Mouse (Mus musculus): Measurements from ENCODE around the gene Tubgcp2. TPM values are rescaled to one million over a fixed set of nuclear protein-coding genes. Genes with fewer than 3 reads are reported as not detected.

Tubgcp2 gene
- polyA plus RNA-seq, 1 experiment from 2014 or later, result 80.2 TPM

- H3K4me1 ChIP-seq, result peaks cover 26% of the 10 kb centered on the region
- peak overlapping the region; percentile 41; the same call in 1 of the 2 replicates for H3K27ac ChIP-seq (replicated peaks)
- peak; percentile 52 for DNase-seq (ENCODE audit: low spot score)
- 5% methylated on average over 16 of the region's 16 CpGs for WGBS
- H3K27me3 ChIP-seq (replicated peaks; ENCODE audit: low read depth, poor library complexity, severe bottlenecking), result peaks cover 77% of the 10 kb centered on the region
- no peaks in the 10 kb centered on the region for H3K9me3 ChIP-seq
- peak overlapping the region; percentile 65 for H3K4me3 ChIP-seq
- H3K36me3 ChIP-seq (replicated peaks), result no peaks in the 10 kb centered on the region
Measured at GRCm38 (mm10) chr7:139951079-139951478, 85.4 kb downstream of the Tubgcp2 start.

- Histone ChIP-seq H3K27me3 (replicated peaks; ENCODE audit: low read depth, poor library complexity, severe bottlenecking) (peaks cover 77% of the 10 kb centered on the region), H3K9me3 (no peaks in the 10 kb centered on the region), H3K36me3 (replicated peaks) (no peaks in the 10 kb centered on the region), H3K4me3 (peak overlapping the region; percentile 65), H3K27ac (replicated peaks) (peak overlapping the region; percentile 41), H3K4me1 (peaks cover 26% of the 10 kb centered on the region)
- DNase-seq (ENCODE audit: low spot score), result peak; percentile 68
- WGBS, result under 1% methylated on average over 33 of the region's 33 CpGs
Measured at GRCm38 (mm10) chr7:139950283-139950971, 86.0 kb downstream of the Tubgcp2 start.

- no peaks in the 10 kb centered on the region for H3K36me3 ChIP-seq (replicated peaks)
- peaks cover 26% of the 10 kb centered on the region for H3K4me1 ChIP-seq
- H3K4me3 ChIP-seq, result peak overlapping the region; percentile 65
- 1% methylated on average over 15 of the region's 15 CpGs for WGBS
- peak overlapping the region; percentile 41 for H3K27ac ChIP-seq (replicated peaks)
- H3K9me3 ChIP-seq, result no peaks in the 10 kb centered on the region
- H3K27me3 ChIP-seq (replicated peaks; ENCODE audit: low read depth, poor library complexity, severe bottlenecking), result peaks cover 78% of the 10 kb centered on the region
- peak; percentile 73 for DNase-seq (ENCODE audit: low spot score)
Measured at GRCm38 (mm10) chr7:139949893-139950282, 86.6 kb downstream of the Tubgcp2 start.

DNA sequence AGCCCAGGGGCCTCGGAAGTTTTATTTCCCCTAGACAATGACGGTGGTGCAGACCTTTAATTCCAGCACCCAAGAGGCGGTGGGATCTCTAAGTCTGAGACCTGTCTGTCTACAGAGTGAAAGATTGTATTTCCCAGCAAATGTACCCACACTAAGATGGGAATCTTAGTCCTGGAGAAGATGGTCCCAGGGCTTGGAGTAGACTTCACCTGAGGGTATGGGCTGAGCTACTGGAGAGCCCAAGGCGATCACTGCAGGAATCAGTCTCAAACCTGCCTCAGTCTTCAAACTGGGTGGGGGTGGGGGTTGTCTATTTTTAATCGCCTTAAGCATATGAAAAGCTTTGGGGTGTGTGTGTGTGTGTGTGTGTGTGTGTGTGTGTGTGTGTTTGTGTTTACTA, 90.4 kb downstream of the Tubgcp2 start:
- 23% methylated on average over 5 of the region's 5 CpGs for WGBS
- Histone ChIP-seq H3K27ac (replicated peaks) (no peak overlapping the region), H3K9me3 (no peaks in the 10 kb centered on the region), H3K36me3 (replicated peaks) (no peaks in the 10 kb centered on the region), H3K4me3 (no peak overlapping the region), H3K27me3 (replicated peaks; ENCODE audit: low read depth, poor library complexity, severe bottlenecking) (peaks cover 97% of the 10 kb centered on the region), H3K4me1 (peaks cover 29% of the 10 kb centered on the region)
- no peak for DNase-seq (ENCODE audit: low spot score)

MicroRNA genes within 50 kb of the gene (microRNA counts, 519-probe panel; counts per million panel counts)
- microRNA mmu-miR-202-3p, result 2,425 counts per million, percentile 65 among the panel's probes with 10 or more counts
- microRNA mmu-miR-202-5p, result 188 counts per million, percentile 57 among the panel's probes with 10 or more counts

Small RNA genes lying within 50 kb of the gene (microRNA-seq; reads per million reads assigned to microRNA genes)
- gene Mir202, result not detected
- not detected for gene Mir7062
- gene mmu-mir-7686, result not detected

Other genes starting within 250 kb of the Tubgcp2 start
- gene Adgra1, start 202.5 kb downstream of the Tubgcp2 start, polyA plus RNA-seq (2016; fragmentation: Nextera tagmentation; extraction: Ambion mirVana), result 1.00 and 2.5 TPM in 2 replicates
- gene Kndc1, start 142.0 kb downstream of the Tubgcp2 start, polyA plus RNA-seq (2016; fragmentation: Nextera tagmentation; extraction: Ambion mirVana), result 0.11 and 0.40 TPM in 2 replicates
- gene Utf1, start 92.9 kb downstream of the Tubgcp2 start, polyA plus RNA-seq (2016; fragmentation: Nextera tagmentation; extraction: Ambion mirVana), result 0.20 and 0.36 TPM in 2 replicates
- gene 6430531B16Rik, start 57.9 kb downstream of the Tubgcp2 start, polyA plus RNA-seq (2016; fragmentation: Nextera tagmentation; extraction: Ambion mirVana), result 0.92 and 1.3 TPM in 2 replicates
- gene Adam8, start 44.1 kb downstream of the Tubgcp2 start, polyA plus RNA-seq (2016; fragmentation: Nextera tagmentation; extraction: Ambion mirVana), result 1.7 and 2.3 TPM in 2 replicates
- 39.2 and 42.7 TPM in 2 replicates for gene Zfp511, start 278 bp downstream of the Tubgcp2 start, polyA plus RNA-seq (2016; fragmentation: Nextera tagmentation; extraction: Ambion mirVana)
- 2.6 and 9.9 TPM in 2 replicates for gene Msx3, start 12.4 kb upstream of the Tubgcp2 start, polyA plus RNA-seq (2016; fragmentation: Nextera tagmentation; extraction: Ambion mirVana)
- 0.98 and 1.4 TPM in 2 replicates for gene Caly, start 45.9 kb upstream of the Tubgcp2 start, polyA plus RNA-seq (2016; fragmentation: Nextera tagmentation; extraction: Ambion mirVana)
- gene Prap1, start 56.7 kb upstream of the Tubgcp2 start, polyA plus RNA-seq (2016; fragmentation: Nextera tagmentation; extraction: Ambion mirVana), result not detected in 2 replicates
- gene Fuom, start 65.8 kb upstream of the Tubgcp2 start, polyA plus RNA-seq (2016; fragmentation: Nextera tagmentation; extraction: Ambion mirVana), result 12.4 and 15.9 TPM in 2 replicates
- gene Paox, start 79.1 kb upstream of the Tubgcp2 start, polyA plus RNA-seq (2016; fragmentation: Nextera tagmentation; extraction: Ambion mirVana), result 18.6 and 21.3 TPM in 2 replicates
- gene Echs1, start 79.8 kb upstream of the Tubgcp2 start, polyA plus RNA-seq (2016; fragmentation: Nextera tagmentation; extraction: Ambion mirVana), result 174 and 178 TPM in 2 replicates
- gene Mtg1, start 100.9 kb upstream of the Tubgcp2 start, polyA plus RNA-seq (2016; fragmentation: Nextera tagmentation; extraction: Ambion mirVana), result 25.3 and 31.3 TPM in 2 replicates
- gene Sprn, start 118.2 kb upstream of the Tubgcp2 start, polyA plus RNA-seq (2016; fragmentation: Nextera tagmentation; extraction: Ambion mirVana), result 0.15 and 0.67 TPM in 2 replicates
- not detected in 2 replicates for gene Olfr522, start 128.1 kb upstream of the Tubgcp2 start, polyA plus RNA-seq (2016; fragmentation: Nextera tagmentation; extraction: Ambion mirVana)
- not detected in 2 replicates for gene Olfr523, start 136.5 kb upstream of the Tubgcp2 start, polyA plus RNA-seq (2016; fragmentation: Nextera tagmentation; extraction: Ambion mirVana)
- gene Olfr524, start 169.3 kb upstream of the Tubgcp2 start, polyA plus RNA-seq (2016; fragmentation: Nextera tagmentation; extraction: Ambion mirVana), result not detected in 2 replicates
- gene Cd163l1, start 181.6 kb upstream of the Tubgcp2 start, polyA plus RNA-seq (2016; fragmentation: Nextera tagmentation; extraction: Ambion mirVana), result not detected in 2 replicates
- gene 5830411N06Rik, start 210.6 kb upstream of the Tubgcp2 start, polyA plus RNA-seq (2016; fragmentation: Nextera tagmentation; extraction: Ambion mirVana), result not detected in 2 replicates